Mouse (Mus musculus): ENCODE data around the gene Adamts5.

Gene Adamts5

GRCm38 (mm10) chr16:85822330-85822916 lies 79.2 kb downstream of the Adamts5 start:
- no peak for DNase-seq (ENCODE audit: low spot score in 2 of 2)

GRCm38 (mm10) chr16:85819808-85820458 lies 81.7 kb downstream of the Adamts5 start:
- DNase-seq (ENCODE audit: low spot score in 2 of 2): no peak

GRCm38 (mm10) chr16:85814116-85814515 lies 87.5 kb downstream of the Adamts5 start:
- no peak for DNase-seq (ENCODE audit: low spot score in 2 of 2)

GRCm38 (mm10) chr16:85807626-85808025 lies 94.0 kb downstream of the Adamts5 start:
- peak in 1 of 2 experiments; percentile 56 for DNase-seq (ENCODE audit: low spot score in 2 of 2)

- DNase-seq (ENCODE audit: low spot score in 2 of 2): peak in 1 of 2 experiments; percentile 41
These were observed 94.6 kb downstream of the Adamts5 start for GRCm38 (mm10) chr16:85807072-85807471.

Data from frontal cortex, postnatal 14 days (tissue).